Mouse (Mus musculus) liver, embryonic 13.5 days (tissue): Measurements from ENCODE around the gene Tmem131l. TPM values are rescaled to one million over a fixed set of nuclear protein-coding genes. Genes with fewer than 3 reads are reported as not detected.

Experiments
- ATAC-seq: fragments of 200-750 bp; cut with Nextera tagmentation; 2 replicates; pipeline ENCODE4 v1.8.0; 2017; ENCODE audit warnings: low read depth, mild to moderate bottlenecking, moderate number of reproducible peaks, moderate library complexity
- DNase-seq: peaks from one replicate; pipeline ENCODE4 v3.0.0; 2022
- H3K27ac ChIP-seq: fragments of 300-500 bp; sonication (generic); 2 replicates; pipeline ENCODE4 v1.5.1; 2015; ENCODE audit warnings: moderate library complexity, mild to moderate bottlenecking, inconsistent platforms
- H3K27me3 ChIP-seq: fragments of 300-500 bp; sonication (generic); 2 replicates; pipeline ENCODE4 v1.6.1; 2015; ENCODE audit warnings: mild to moderate bottlenecking, inconsistent platforms
- H3K36me3 ChIP-seq: fragments of 300-500 bp; sonication (generic); 2 replicates; pipeline ENCODE4 v1.6.1; 2015; ENCODE audit warnings: mild to moderate bottlenecking, inconsistent platforms
- H3K4me1 ChIP-seq: fragments of 300-500 bp; sonication (generic); replicated peaks from 2 replicates; pipeline ENCODE4 v1.6.1; 2015; ENCODE audit warnings: inconsistent platforms
- H3K4me2 ChIP-seq: fragments of 300-500 bp; sonication (generic); 2 replicates; pipeline ENCODE4 v1.6.1; 2015; ENCODE audit warnings: inconsistent platforms, mild to moderate bottlenecking, moderate library complexity
- H3K4me3 ChIP-seq: fragments of 300-500 bp; sonication (generic); replicated peaks from 2 replicates; pipeline ENCODE4 v1.5.1; 2015; ENCODE audit warnings: mild to moderate bottlenecking, inconsistent platforms
- H3K9ac ChIP-seq: fragments of 300-500 bp; sonication (generic); 2 replicates; pipeline ENCODE4 v1.6.1; 2015; ENCODE audit warnings: mild to moderate bottlenecking, inconsistent platforms
- H3K9me3 ChIP-seq: fragments of 300-500 bp; sonication (generic); replicated peaks from 2 replicates; pipeline ENCODE4 v1.6.1; 2016; ENCODE audit warnings: inconsistent platforms
- WGBS: fragments of 180-500 bp; shearing (Covaris S2); methylation state at CpG from one replicate; pipeline ENCODE4 v1.1.7; 2015; ENCODE audit not compliant: insufficient replicate concordance; 5-methylcytosine and 5-hydroxymethylcytosine counted together
- polyA plus RNA-seq: library from polyadenylated mRNA; unstranded; fragments of >200 nt; fragmentation: Nextera tagmentation; extraction: Ambion mirVana; gene quantifications from 2 replicates; pipeline ENCODE4 v1.2.1, GENCODE M21; 2015

Tmem131l gene
- polyA plus RNA-seq = 23.0 and 23.7 TPM in 2 replicates

GRCm38 (mm10) chr3:84039646-84040475 is at the start of gene Tmem131l:
Gene Tmem131l, minus strand, starts transcription at chr3:84040175.
- Histone ChIP-seq H3K27me3 (no peaks in the 10 kb centered on the region), H3K36me3 (peaks cover 5% of the 10 kb centered on the region; the same call in 1 of the 2 replicates), H3K4me3 (peak within 1 kb of the TSS; percentile 91), H3K9ac (peak within 1 kb of the TSS; percentile 97), H3K27ac (peak within 1 kb of the TSS; percentile 97), H3K9me3 (no peaks in the 10 kb centered on the region), H3K4me1 (peaks cover 67% of the 10 kb centered on the region), H3K4me2 (peak within 1 kb of the TSS; percentile 97)
- under 1% methylated on average over 86 of the region's 100 CpGs for WGBS
- DNase-seq = peak; percentile 75
- peak; percentile 82 for ATAC-seq

- 78% methylated on average over 2 of the region's 2 CpGs for WGBS
- Histone ChIP-seq H3K9ac (no peak overlapping the region), H3K4me1 (no peaks in the 10 kb centered on the region), H3K4me2 (no peak overlapping the region), H3K36me3 (no peaks in the 10 kb centered on the region), H3K27me3 (no peaks in the 10 kb centered on the region), H3K9me3 (peaks cover 3% of the 10 kb centered on the region; the same call in 1 of the 2 replicates), H3K4me3 (no peak overlapping the region), H3K27ac (no peak overlapping the region)
- ATAC-seq (no peak), DNase-seq (no peak)
Observed at GRCm38 (mm10) chr3:84086921-84087320, 46.9 kb upstream of the Tmem131l start.

GRCm38 (mm10) chr3:84086337-84086736 is 46.4 kb upstream of the Tmem131l start:
- Histone ChIP-seq H3K27ac (no peak overlapping the region), H3K27me3 (no peaks in the 10 kb centered on the region), H3K36me3 (no peaks in the 10 kb centered on the region), H3K4me3 (no peak overlapping the region), H3K9me3 (peaks cover 4% of the 10 kb centered on the region; the same call in 1 of the 2 replicates), H3K9ac (no peak overlapping the region), H3K4me2 (no peak overlapping the region), H3K4me1 (no peaks in the 10 kb centered on the region)
- 68% methylated on average over 7 of the region's 7 CpGs for WGBS
- ATAC-seq (no peak), DNase-seq (no peak)

- no peak overlapping the region for H3K4me2 ChIP-seq
- peaks cover 4% of the 10 kb centered on the region; the same call in 1 of the 2 replicates for H3K9me3 ChIP-seq
- no peaks in the 10 kb centered on the region for H3K4me1 ChIP-seq
- WGBS = 59% methylated on average over 9 of the region's 9 CpGs
- H3K27me3 ChIP-seq = no peaks in the 10 kb centered on the region
- H3K27ac ChIP-seq = no peak overlapping the region
- no peaks in the 10 kb centered on the region for H3K36me3 ChIP-seq
- no peak for ATAC-seq
- no peak overlapping the region for H3K9ac ChIP-seq
- no peak for DNase-seq
- no peak overlapping the region for H3K4me3 ChIP-seq
Observed at GRCm38 (mm10) chr3:84085429-84085828, 45.5 kb upstream of the Tmem131l start.

GRCm38 (mm10) chr3:84081208-84081722 is 41.3 kb upstream of the Tmem131l start:
- Histone ChIP-seq H3K9ac (no peak overlapping the region), H3K36me3 (no peaks in the 10 kb centered on the region), H3K4me2 (no peak overlapping the region), H3K9me3 (peaks cover 4% of the 10 kb centered on the region; the same call in 1 of the 2 replicates), H3K27ac (no peak overlapping the region), H3K4me3 (no peak overlapping the region), H3K4me1 (no peaks in the 10 kb centered on the region), H3K27me3 (no peaks in the 10 kb centered on the region)
- ATAC-seq = no peak
- 78% methylated on average over 4 of the region's 4 CpGs for WGBS
- no peak for DNase-seq

- H3K9me3 ChIP-seq = peaks cover 4% of the 10 kb centered on the region; the same call in 1 of the 2 replicates
- DNase-seq (no peak), ATAC-seq (no peak)
- no peaks in the 10 kb centered on the region for H3K36me3 ChIP-seq
- no peak overlapping the region for H3K4me2 ChIP-seq
- no peaks in the 10 kb centered on the region for H3K27me3 ChIP-seq
- no peak overlapping the region for H3K27ac ChIP-seq
- H3K4me3 ChIP-seq = no peak overlapping the region
- no peak overlapping the region for H3K9ac ChIP-seq
- no peaks in the 10 kb centered on the region for H3K4me1 ChIP-seq
- WGBS = 78% methylated on average over 7 of the region's 7 CpGs
Observed at GRCm38 (mm10) chr3:84080074-84080473, 40.1 kb upstream of the Tmem131l start.

- H3K27ac ChIP-seq = no peak overlapping the region
- no peak overlapping the region for H3K4me3 ChIP-seq
- no peak for ATAC-seq
- H3K4me2 ChIP-seq = no peak overlapping the region
- no peaks in the 10 kb centered on the region for H3K27me3 ChIP-seq
- no peaks in the 10 kb centered on the region for H3K4me1 ChIP-seq
- no peak for DNase-seq
- peaks cover 4% of the 10 kb centered on the region; the same call in 1 of the 2 replicates for H3K9me3 ChIP-seq
- no peak overlapping the region for H3K9ac ChIP-seq
- WGBS = 79% methylated on average over 4 of the region's 4 CpGs
- H3K36me3 ChIP-seq = no peaks in the 10 kb centered on the region
Observed at GRCm38 (mm10) chr3:84077505-84077904, 37.5 kb upstream of the Tmem131l start.

- DNase-seq = no peak
- Histone ChIP-seq H3K9ac (no peak overlapping the region), H3K4me2 (no peak overlapping the region), H3K4me1 (no peaks in the 10 kb centered on the region), H3K27me3 (no peaks in the 10 kb centered on the region), H3K36me3 (no peaks in the 10 kb centered on the region), H3K27ac (no peak overlapping the region), H3K4me3 (no peak overlapping the region), H3K9me3 (no peaks in the 10 kb centered on the region)
- ATAC-seq = no peak
- WGBS = 66% methylated on average over 13 of the region's 13 CpGs
Observed at GRCm38 (mm10) chr3:84076543-84077332, 36.8 kb upstream of the Tmem131l start.

GRCm38 (mm10) chr3:84075516-84075915 is 35.5 kb upstream of the Tmem131l start:
- H3K36me3 ChIP-seq = no peaks in the 10 kb centered on the region
- no peak for ATAC-seq
- WGBS = 65% methylated on average over 4 of the region's 4 CpGs
- no peaks in the 10 kb centered on the region for H3K27me3 ChIP-seq
- no peak overlapping the region for H3K4me3 ChIP-seq
- no peaks in the 10 kb centered on the region for H3K9me3 ChIP-seq
- no peak overlapping the region for H3K4me2 ChIP-seq
- H3K4me1 ChIP-seq = no peaks in the 10 kb centered on the region
- H3K27ac ChIP-seq = no peak overlapping the region
- no peak overlapping the region for H3K9ac ChIP-seq
- DNase-seq = no peak

- H3K36me3 ChIP-seq = no peaks in the 10 kb centered on the region
- H3K9ac ChIP-seq = no peak overlapping the region
- H3K4me1 ChIP-seq = no peaks in the 10 kb centered on the region
- ATAC-seq (no peak), DNase-seq (no peak)
- no peaks in the 10 kb centered on the region for H3K27me3 ChIP-seq
- no peak overlapping the region for H3K4me2 ChIP-seq
- H3K4me3 ChIP-seq = no peak overlapping the region
- WGBS = 60% methylated on average over 2 of the region's 2 CpGs
- H3K9me3 ChIP-seq = no peaks in the 10 kb centered on the region
- H3K27ac ChIP-seq = no peak overlapping the region
Observed at GRCm38 (mm10) chr3:84074777-84075176, 34.8 kb upstream of the Tmem131l start.

- 5% methylated on average over 2 of the region's 2 CpGs for WGBS
- Histone ChIP-seq H3K27ac (no peak overlapping the region), H3K9me3 (no peaks in the 10 kb centered on the region), H3K4me3 (no peak overlapping the region), H3K27me3 (no peaks in the 10 kb centered on the region), H3K4me1 (no peaks in the 10 kb centered on the region), H3K4me2 (no peak overlapping the region), H3K36me3 (no peaks in the 10 kb centered on the region), H3K9ac (no peak overlapping the region)
- ATAC-seq = no peak
- no peak for DNase-seq
Observed at GRCm38 (mm10) chr3:84071641-84072040, 31.7 kb upstream of the Tmem131l start.
